Mouse (Mus musculus): ENCODE measurements around the gene Cacng1.

The Cacng1 gene

DNA sequence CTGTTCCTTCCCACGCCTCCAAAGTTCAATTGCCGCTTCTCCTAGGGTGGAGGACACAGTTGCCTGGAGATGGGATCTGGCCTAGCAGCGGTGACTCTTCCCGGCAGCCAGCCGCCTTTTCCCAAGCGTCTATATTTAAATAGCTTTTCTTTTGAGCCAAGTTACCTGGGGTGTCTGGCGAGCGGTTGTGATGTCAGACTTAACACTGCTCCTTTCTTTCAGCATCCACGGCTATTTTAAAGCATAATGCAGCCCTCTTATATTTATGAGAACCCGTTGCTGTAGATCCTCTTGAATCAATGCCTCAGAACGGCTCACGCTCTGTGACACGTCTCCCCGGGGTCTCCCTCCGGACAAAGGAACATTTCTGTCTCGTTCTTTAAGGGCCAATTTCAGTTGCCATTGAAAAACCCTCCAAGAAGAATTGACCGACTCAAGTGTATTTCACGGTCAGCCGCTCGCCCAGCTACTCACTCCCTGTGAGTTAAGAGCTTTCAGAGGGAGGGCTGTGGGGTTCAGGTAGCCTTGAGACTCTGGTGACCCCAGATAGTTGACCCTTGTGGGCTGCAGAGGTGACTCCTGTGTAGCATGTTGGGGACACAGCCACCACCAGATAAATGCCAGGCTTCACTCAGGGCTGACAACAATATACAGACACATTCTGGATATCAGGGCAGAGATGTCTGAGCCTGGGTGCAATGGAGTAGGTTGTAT is 8.3 kb downstream of the Cacng1 start:
- DNase-seq (ENCODE audit: low read depth, low spot score), result no peak

DNA sequence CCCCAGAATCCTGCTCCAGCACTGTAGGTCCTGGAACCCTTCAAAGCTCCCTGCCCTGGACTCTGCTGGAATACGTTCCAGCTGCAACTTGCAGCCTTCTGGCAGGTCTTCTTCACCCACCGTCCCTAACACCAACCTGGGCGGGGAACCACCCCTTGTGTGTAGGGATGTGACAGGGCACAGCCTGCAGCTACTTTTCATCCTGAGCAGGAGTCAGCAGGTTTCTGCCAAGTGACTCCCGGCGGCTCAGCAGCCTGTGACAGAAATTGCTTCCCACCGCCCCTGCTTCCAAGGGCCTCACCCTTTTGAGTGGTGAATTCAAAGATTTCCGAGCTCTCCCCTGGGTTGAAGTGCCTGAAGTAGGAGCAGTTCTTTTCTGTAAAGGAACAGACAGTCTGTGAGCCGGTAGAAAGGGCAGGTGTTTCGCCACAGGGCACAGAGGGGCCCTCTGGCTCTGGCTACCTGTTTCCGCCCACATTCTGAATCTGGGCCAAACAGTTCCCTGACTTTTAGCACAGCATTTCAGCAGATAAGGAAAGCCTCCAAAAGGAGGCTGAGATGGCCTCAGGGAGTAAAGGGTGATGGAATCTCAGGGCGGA is 10.7 kb downstream of the Cacng1 start:
- DNase-seq (ENCODE audit: low read depth, low spot score), result no peak

DNA sequence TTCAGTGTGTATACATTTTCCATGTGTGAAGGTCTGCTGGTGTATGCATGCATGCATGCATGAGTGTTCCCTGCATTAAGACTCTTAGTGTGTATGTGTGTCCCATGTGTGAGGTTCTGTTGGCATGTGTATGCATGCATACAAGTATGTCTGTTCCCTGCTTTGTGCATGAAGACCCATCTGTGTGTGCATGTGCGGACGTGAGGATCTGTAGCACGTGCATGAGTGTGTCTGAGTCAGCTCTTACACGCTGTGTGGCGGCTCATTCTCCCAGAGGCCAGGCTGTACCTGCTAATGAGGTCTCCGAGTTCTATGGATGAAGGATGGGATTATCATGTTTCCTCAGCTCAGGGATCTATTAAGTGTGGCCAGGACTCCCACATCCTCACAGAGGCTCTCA is 11.3 kb downstream of the Cacng1 start:
- no peak for DNase-seq (ENCODE audit: low read depth, low spot score)

DNA sequence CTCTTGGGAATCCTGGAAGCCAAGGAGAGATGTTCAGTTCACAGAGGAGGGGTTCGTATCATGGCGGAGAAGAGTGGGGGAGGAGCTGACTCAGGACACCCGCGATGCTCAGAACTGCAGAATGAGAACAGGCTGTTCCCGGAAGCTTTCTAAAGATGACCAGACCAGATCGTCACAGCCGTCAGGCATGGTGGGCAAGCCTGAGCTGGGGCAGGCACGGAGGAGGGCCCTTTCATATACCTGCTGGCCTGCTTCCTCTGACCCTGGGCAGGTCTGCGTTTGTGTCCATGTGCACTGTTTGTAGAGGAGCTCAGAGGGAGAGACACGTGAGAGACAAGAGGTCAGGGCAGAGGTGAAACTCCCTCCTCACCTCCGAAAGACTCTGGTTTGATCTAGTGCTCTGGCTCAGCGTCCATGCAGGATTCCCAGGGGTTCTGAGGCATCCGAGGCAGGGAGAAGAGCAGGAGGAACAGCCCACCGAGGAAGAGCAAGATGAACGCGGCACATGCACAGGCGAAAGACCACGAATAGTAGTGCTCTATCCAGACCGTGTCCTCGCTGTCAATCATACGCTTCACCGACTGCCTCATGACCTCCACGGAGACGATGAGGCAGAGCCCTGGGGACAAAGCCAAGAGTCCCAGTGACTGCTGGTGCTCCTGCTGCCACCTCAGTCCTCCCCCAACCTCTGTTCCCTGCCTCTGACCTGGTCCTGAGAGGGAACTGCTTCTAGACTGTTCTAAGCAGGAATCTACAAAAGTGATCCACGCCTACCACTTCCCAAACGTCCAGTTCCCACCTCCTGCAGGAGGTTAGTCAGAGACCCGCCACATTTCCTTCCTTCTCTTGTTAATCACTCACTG is 12.8 kb downstream of the Cacng1 start:
- no peak for DNase-seq (ENCODE audit: low read depth, low spot score)

DNA sequence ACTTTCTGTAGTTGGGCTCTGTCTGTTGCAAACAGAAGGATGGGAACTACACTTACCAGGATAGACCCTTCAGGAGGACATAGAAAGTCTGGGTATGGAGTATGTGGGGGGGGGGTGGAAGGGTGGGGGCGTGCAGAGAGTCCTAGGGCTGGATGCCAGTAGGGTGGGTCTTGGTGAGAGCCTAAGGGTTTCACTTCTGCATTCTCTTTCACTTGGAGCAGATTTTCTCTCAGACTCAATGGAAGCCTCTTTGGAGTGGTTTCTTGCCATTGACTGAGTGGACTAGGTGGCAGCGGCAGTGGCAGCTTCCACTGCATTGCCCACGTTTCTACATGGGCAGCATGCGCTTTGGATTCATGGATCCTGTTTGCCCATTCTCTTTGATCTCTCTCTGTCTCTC is 16.4 kb downstream of the Cacng1 start:
- DNase-seq (ENCODE audit: low read depth, low spot score), result no peak

DNA sequence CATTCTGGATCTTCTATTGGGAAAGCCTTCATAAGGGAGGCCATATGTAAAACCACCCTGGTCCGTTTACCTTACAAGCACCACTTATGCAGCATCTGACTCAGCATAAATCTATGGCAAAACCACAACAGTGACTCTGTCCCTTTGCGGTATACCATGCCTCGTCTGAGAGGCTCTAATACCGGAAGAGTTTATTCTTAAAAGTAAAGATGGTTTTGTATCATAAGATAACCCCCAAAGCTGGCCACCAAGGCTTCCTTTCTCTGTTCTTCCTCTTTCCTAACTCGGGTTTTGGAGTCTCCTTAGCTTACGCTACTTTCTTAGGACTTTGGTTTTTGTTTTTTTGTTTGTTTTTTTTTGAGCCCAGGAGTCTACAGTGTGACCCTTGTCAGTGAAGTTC is 23.0 kb downstream of the Cacng1 start:
- no peak for DNase-seq (ENCODE audit: low read depth, low spot score)

DNA sequence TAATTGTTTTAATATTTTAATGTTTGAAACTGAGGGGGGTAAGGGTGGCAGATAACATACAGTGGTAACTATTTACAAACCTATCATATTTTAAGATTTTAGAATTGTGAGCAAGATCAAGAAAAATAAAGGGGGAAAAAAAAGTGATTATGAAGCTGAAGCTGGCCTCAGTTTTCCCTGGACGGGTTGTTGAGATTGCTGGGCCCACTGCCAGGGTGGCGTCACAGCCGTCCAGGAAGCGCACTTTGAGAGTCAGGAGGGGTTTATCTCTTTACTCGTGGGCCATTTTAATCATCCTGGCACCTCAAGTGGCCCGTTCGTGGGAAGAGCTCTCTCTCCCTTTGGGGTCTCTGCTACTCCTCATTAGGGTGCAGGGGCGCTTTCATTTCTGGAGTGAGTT is 24.8 kb downstream of the Cacng1 start:
- no peak for DNase-seq (ENCODE audit: low read depth, low spot score)

DNA sequence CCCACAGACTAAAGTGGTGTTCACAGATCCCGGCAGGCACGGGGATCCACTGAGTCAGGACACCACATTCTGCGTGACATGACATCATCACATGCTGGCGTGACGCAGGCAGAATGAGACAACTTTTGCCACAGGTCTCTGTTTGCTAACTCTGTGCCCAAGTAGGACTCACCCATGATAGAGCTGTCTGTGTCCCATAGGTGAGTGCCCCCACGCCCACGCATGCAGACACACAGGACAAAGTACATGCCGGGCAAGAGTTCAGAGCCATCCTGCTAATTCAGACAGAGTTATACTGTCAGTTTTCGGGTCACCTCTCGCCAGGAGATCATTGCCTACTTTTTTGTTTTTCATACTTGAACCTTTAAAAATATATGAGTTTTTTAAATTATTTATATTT is 27.8 kb downstream of the Cacng1 start:
- DNase-seq (ENCODE audit: low read depth, low spot score), result no peak

DNA sequence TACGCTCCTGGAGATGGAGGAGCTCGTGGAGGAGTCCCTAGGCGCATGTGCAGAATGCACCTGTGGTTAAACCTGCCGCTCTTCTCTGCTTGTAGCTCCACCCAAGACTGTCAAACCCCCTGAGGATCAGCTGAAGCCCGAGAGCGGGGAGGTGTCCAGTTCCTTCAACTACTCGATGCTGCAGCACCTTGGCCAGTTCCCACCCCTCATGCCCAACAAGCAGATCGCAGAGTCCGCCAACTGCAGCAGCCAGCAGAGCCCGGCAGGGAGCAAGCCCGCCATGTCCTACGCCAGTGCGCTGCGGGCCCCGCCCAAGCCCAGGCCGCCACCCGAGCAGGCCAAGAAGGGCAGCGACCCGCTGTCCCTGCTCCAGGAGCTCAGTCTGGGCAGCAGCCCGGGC is 30.0 kb downstream of the Cacng1 start:
- no peak for DNase-seq (ENCODE audit: low read depth, low spot score)

DNA sequence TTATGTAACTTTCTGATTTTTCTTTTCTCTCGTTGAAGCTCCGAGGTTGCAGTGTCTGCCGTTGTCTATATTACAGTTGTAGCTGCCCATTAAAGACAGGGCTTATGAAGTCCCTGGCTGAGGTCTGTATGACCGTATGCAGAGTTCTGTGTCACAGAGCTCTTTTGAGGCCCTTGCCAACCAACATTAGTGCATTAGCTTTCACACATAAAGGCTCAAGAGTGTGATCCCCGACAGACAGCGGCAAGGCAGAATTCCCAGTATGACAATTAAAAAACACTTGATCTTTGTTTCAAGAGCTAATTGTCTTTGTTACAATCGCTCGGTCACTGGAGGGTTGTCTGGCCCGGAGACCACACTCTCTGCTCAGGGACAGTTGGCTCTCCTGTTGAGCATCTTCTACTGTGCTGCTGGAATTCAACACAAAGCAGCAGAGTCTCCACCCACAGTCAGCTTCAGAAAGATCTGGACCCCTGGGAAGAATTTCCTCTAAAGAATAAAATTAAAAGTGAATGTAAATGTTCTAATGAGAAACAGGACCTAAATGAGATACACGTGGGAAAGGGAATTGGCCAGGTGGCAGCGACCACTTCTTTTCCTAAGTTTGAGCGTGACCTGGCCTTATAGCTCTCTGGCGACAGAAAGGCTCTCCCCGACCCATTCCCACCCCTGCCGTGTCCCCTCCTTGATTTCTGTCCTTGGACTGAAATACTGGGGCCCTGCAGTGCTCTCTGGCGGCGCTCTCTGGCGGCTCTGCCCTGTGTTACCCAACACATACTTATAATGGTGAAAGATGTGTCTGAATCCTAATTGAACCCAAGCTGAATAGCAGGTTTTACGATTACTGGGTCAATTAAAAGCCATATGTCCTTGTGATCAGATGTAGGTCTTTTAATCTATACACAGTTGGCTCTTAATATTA is 32.5 kb downstream of the Cacng1 start:
- no peak for DNase-seq (ENCODE audit: low read depth, low spot score)

DNA sequence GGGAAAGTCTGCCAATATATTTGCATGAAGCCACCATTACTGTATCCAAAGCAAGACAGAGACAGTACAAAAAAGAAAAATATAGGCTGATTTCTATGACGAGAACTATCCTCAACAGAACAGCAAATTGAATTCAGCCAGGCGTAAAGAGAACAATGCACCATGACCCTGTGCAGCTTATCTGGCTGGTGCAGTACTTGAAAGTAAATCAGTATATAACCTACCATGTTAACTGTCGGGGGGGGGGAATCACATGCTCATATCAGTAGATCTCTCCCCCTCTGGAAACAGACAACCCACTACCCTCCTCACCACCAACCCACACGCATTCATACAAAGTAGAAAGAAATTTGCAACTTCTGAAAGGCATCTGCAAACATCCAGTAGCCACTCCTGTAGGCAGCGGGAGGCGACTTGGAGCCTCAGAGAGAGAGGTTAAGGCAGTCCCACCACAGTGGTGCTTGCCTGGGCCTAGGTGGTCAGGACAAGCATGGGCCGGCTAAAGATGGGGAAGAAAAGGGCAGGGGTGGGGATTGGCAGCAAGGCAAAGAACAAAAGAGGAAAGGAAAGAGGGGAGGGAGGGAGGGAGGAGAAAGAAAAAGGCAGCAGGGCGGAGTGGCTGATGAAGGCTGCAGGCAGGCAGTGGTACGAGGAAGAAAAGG is 33.5 kb downstream of the Cacng1 start:
- DNase-seq (ENCODE audit: low read depth, low spot score), result no peak

DNA sequence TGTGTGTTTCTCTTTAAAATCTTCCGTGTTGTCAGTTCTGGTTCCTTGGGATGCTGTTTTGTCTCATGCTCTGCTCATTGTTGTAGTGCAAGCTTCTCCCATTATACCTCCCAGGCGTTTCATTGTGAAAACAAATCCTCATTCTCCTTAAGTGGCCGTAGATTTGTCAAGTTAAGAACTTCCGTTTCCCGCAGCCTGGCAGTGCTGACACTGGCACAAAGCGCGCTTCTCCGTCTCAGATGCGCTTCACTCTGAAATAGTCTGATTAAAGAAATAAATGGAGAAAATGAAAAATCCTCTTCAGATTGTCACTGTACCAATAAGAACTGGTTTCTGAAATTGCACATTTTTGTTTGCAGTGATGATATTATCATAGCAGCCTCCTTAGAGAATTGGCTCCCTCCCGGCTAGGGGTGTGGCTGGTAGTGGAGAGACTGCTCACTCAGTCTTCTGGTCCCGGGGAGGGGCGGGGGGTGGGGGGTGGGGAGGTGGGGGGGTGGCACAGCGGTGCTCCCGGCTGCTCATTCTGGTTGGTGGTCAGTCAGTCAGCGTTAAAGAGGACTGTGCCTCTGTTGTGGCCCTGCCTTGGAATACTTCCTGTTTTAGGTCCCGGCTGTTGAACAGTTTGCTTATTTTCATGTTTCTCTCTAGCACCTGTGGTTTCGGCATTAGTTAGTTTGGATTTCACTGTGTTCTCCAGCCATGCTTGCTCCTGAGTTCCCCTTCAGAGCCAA is 39.9 kb downstream of the Cacng1 start:
- no peak for DNase-seq (ENCODE audit: low read depth, low spot score)

DNA sequence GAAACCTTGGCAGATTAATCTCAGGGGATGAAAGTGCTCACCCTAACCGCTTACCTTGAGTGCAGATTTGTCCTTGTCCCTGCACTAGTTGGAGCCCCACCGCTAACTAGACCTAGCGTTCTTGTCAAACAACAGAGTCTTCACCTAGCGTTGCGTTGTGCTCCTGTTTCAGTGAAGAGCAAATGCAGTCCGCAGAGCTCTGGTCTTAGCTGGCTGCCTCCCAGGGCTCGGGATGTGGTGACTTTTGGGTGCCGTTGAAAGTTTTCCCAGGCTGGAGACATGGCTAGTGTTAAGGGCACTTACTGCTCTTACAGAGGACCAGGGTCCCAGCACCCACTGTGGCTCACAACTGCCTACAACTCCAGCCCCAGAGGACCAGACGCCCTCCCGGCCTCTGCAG is 41.1 kb downstream of the Cacng1 start:
- DNase-seq (ENCODE audit: low read depth, low spot score), result no peak

DNA sequence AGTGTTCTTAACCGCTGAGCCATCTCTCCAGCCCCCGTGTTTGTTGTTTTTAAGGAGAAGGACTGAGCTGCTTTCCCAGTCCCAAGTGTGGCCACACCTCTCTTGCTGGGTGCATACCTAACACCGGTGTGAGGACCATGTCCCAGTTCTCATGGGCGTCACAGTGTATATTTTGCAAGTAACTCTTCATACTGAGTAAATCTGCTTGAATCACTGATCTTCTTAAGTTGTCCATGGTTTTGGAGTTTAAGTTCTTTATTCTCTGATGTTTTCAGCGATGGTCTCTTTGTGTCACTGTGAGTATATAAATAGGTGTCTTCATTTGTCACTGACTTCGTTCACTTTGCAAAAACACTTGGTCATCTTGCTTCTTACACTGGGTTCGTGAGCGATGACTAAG is 41.7 kb downstream of the Cacng1 start:
- no peak for DNase-seq (ENCODE audit: low read depth, low spot score)

DNA sequence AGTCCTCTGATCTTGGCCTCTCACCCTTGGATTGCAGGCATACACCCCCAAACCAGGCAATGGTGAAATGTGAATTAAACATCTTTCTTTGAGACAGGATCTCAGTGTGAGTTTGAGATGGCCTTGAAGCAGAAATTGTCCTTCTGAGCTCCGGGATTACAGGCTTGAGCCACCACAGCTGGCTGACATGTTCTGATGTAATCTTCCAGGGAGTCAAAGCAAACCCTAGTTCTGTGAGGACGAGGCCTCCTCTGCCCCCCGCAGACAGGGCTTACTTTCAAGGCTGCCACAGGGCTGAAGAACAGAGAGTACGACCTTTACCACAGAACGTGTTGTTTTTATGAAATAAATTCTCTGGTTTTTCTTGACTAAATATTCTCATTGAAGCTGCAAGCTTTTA is 42.3 kb downstream of the Cacng1 start:
- no peak for DNase-seq (ENCODE audit: low read depth, low spot score)

DNA sequence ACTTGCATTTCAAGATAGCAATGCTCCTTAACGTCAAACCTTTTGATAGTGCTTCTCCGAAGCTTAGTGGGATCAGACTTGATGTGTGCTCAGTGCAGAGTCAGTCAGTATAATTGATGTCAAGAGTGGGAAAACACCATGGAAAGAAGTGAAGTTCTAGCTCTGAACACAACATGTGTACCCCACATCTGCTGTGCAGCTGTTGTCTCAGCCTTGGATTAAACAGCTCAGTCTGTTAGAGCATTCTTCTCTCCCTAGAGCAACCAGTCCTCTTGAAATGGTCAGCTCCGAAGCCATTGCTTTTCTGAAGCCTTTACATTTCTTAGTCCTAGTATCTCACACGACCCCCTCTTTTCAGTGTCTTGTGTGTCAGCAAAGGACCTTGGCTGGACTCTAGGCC is 47.3 kb downstream of the Cacng1 start:
- DNase-seq (ENCODE audit: low read depth, low spot score), result no peak

DNA sequence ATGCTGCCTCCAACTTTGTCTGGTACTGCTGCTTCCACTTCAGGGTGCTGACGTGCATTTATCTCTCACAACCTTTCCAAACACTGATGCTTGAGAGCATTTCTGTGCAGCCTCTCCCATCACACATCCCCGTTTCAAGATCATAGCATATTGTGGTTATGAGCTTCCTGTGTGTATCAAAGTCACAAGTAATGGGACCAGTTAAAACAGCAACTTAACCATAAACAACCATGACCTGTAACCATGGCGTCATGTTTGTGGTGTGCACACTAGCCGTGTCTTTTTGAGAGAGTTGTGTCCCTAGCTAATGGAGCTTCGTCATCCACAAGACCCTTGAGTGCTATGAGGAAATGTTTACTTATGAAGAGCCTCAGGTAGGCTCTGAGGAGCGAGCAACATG is 48.1 kb downstream of the Cacng1 start:
- no peak for DNase-seq (ENCODE audit: low read depth, low spot score)

DNA sequence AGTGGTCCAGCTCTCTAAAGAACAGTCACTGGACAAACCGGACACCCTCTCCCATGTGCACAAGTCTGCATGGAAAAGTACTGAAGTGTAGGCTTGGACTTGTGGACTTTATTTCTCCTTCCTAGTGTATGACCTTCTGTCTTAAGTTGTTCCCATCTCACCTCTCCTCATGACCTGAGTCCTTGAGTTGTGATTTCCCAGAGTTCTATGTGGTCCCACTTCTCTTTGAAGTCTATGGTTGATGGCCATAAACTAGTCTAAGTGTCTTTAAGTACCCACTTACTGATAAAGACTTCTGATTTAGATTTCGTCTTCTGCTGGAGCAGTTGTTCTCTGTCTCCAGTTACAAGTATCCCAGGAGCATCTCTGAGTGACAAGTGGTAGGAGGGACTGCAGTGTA is 48.8 kb downstream of the Cacng1 start:
- no peak for DNase-seq (ENCODE audit: low read depth, low spot score)

DNA sequence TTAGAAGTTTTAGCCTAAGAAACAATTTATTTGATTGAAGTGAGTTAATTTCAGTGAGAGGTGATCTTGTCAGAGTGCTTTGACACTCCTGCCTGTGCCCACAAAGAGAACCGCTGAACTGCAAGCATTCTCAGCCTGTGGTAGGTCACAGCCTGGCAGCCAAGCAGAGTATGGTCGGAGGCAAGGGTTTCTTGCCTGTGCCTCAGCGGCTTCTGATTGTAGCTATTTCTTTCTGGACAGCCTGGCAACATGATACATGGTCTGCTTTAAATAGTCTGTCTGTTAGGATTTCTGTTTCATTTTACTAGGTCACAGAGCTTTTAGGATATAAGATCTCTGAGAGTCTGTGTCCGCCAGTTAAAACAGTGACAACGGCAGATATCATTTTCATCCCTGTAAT is 53.7 kb downstream of the Cacng1 start:
- no peak for DNase-seq (ENCODE audit: low read depth, low spot score)

DNA sequence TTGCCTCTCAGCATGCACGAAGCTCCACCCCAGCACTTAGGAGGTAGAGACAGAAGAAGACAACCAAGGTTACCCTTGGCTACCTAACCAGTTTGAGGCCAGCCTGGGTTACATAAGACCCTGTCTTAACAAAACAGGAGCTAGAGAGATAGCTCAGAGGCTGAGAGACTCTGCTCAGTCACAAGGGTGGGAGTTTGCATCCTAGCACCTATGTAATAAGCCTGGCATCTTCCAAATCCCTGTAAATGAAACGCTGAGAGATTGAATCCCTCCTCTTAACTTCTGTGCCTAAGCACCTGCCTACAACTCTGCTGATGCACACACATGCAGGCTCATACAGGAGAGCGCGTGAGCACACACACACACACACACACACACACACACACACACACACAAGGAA is 55.9 kb downstream of the Cacng1 start:
- DNase-seq (ENCODE audit: low read depth, low spot score), result no peak

DNA sequence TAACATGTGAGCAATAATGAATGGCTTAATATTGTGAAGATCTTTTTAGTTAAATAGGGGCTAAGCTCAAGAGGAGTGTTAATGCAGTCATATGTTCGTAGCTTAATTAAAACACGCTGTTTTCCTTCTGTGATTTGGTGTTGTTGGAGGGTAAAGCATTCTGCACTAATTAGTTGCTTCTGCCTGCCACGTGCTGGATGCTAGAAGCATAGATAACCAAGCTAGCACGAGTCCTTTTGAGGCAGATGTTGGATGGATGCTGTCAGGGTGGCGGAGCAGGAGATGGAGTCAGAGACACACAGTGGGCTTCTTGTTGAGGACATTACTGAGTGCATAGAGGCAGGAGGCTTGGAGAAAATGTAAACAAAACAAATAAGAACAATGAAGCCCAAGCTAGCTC is 59.2 kb downstream of the Cacng1 start:
- no peak for DNase-seq (ENCODE audit: low read depth, low spot score)
